Mouse (Mus musculus) olfactory bulb, adult 2 months (tissue): Measurements from ENCODE around the gene Fbn1.

Experiments used
- CTCF ChIP-seq: fragments of 200-500 bp; IDR thresholded peaks from 2 replicates; pipeline ENCODE4 v1.5.1; 2012; ENCODE audit warnings: low read depth, mild to moderate bottlenecking, low read length, moderate library complexity; ENCODE audit not compliant: insufficient read depth
- POLR2A ChIP-seq: fragments of 200-500 bp; IDR thresholded peaks from 2 replicates; pipeline ENCODE4 v1.6.1; 2012; ENCODE audit warnings: mild to moderate bottlenecking, low read depth, low read length, moderate library complexity; ENCODE audit not compliant: insufficient read depth

GRCm38 (mm10) chr2:125470553-125471295, 37.1 kb downstream of the Fbn1 start:
- TF ChIP-seq CTCF (no peak), POLR2A (no peak)
